Mouse (Mus musculus) small intestine, adult 2 months (tissue): Measurements from ENCODE around the gene Tmsb4x.

Experiments
- CTCF ChIP-seq: fragments of 200-500 bp; IDR thresholded peaks from 2 replicates; pipeline ENCODE4 v1.5.1; 2012; ENCODE audit warnings: low read depth, mild to moderate bottlenecking, control low read depth, inconsistent platforms, low read length, moderate library complexity, mixed read lengths; ENCODE audit not compliant: insufficient replicate concordance, insufficient read length; ENCODE audit errors: extremely low read depth
- POLR2A ChIP-seq: fragments of 200-500 bp; IDR thresholded peaks from 2 replicates; pipeline ENCODE4 v1.6.1; 2012; ENCODE audit warnings: low read depth, mild to moderate bottlenecking, control low read depth, inconsistent platforms, low read length, moderate library complexity

DNA sequence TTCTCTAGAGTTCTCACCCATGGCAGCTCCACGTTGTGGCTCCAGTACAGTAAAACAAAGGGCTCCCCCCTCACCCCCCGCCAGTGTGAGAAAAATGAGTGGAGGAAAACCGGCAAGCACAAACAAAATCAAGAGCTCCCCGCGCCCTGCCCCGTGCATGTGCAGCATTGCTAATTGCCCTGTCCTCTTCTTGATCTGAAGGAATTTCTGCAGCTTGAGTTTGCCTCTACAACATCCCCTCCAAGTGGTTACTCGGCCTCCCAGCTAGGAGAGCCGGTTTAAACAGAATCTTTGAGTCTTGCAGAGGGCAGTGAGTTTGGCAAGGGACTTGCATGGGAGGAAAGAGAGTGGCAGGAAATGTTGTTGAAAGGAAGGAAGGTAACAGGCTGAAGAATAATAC is 3.6 kb upstream of the Tmsb4x start:
- TF ChIP-seq CTCF: 0 out of 2 replicates have a peak, but pooled peaks have one; percentile 13
- TF ChIP-seq POLR2A: no peak
